Mouse (Mus musculus) R1 (cell line): ENCODE results near the gene Hist1h2ab.
"Not testable (repeated sequence)": the region's sequence is repeated elsewhere in the genome, so short reads cannot be mapped to it uniquely, and the experiment has no call there.

ENCODE experiments used
- DNase-seq: peaks from one replicate; pipeline ENCODE4 v3.0.0-alpha.2; 2018; ENCODE audit warnings: low read depth, low spot score

The Hist1h2ab gene

DNA sequence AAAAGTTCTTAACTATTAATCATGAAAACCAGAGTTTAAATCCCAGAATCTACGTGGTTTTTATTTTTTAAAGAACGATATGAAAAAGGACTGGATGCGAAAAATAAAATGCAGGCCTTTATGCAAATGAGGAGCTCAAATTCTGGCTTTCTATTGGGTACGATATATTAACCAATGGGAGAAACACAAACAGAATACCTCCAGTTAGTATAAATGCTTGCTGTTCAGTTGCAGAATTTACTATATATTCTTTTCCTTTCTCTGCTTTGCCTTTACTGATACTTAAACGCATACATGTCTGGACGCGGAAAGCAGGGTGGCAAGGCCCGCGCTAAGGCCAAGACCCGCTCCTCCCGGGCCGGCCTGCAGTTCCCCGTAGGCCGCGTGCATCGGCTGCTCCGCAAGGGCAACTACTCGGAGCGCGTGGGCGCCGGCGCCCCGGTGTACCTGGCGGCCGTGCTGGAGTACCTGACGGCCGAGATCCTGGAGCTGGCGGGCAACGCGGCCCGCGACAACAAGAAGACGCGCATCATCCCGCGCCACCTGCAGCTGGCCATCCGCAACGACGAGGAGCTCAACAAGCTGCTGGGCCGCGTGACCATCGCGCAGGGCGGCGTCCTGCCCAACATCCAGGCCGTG, at the start of gene Hist1h2ab:
TSS of gene Hist1h2ab (plus strand) at position 288 of the 639 bp plus-strand sequence.
- peak; percentile 90 for DNase-seq

DNA sequence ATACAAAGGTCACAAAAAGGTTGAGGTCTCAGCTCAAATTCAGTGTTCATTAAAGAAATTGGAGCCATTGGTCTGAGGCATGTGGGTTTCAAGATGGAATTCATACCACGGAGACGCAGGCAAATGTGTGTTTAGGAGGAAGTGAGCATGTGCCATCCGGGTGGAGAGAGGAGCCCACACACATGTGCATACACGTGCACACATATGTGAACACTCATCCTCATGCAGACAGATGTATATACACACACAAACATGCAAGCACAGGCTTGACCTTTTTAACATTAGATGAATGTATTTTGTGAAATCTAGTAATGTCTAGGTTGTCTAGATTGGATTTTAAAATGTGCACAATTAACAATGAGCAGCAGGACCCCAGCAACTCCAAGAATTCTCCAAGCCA, 48.7 kb upstream of the Hist1h2ab start:
- no peak for DNase-seq

DNA sequence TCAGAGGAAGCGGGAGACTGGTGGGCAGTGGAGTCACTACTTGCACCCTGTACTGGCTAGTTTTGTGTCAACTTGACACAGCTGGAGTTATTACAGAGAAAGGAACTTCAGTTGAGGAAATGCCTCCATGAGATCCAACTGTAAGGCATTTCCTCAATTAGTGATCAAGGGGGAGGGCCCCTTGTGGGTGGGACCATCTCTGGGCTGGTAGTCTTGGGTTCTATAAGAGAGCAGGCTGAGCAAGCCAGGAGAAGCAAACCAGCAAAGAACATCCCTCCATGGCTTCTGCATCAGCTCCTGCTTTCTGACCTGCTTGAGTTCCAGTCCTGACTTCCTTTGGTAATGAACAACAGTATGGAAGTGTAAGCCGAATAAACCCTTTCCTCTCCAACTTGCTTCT, 48.1 kb upstream of the Hist1h2ab start:
- DNase-seq: not testable (repeated sequence)

DNA sequence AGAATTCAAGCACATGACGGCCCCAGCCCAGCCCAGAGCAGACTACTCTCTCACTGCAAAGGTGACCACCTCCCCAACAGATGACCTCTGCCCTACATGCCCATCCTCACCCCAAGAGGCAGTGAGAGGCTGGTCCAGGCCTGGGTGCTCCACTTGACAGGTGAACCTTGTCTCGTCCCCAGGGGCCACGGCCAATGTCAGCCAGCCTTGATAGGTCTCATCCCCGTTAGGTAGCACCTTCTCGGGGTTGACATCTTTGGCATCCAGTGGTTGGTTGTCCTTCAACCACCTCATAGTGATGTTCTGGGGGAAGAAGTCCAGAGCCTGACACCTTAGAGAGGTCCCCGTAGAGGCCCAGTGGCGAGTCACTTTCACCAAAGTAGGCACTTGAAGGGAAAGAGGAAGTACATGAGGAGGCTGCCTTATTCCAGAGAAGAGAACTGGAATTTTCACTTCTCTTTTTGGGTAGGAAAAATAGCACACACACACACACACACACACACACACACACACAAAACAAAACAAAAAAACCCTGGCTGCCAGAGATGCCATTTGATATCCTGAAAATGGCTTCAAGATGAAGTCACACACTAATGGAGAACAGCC, 45.1 kb upstream of the Hist1h2ab start:
- no peak for DNase-seq

DNA sequence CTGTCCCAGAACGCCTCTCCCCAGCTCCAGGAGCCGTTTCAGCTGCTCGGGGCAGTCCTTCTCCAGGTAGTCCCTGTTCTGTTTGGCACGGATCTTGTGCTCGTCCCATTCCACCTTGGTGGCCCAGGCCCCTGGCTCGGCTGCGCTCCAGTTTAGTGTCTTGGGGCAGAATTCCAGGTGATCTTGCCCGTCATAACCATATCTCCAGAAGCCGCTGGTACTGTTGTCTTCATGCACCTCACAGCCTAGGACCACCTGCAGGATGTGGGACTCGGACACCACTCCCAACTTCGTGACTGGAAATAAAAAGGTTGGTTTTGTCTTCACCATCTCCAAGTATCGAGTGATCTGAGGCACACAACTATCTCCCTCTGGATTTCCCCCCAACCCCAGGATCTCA, 44.2 kb upstream of the Hist1h2ab start:
- no peak for DNase-seq

DNA sequence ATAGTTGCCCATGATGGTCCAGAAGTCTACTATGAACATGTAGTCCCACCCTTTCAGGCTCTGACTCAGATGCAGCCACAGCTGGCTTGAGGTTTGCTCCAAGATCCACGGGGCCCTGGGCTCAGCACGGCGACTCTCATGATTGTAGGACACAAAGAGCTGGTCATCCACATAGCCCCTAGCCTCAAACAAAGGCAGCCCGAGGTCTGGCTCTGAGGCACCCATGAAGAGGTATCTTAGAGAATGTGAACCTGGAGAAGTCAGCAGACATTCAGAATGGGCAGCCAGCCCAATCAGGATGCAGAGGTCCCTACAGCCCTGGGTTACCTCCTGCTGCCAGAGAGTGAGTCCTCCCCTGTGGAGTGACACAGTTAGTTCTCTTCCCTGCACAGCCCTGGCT, 42.9 kb upstream of the Hist1h2ab start:
- no peak for DNase-seq

DNA sequence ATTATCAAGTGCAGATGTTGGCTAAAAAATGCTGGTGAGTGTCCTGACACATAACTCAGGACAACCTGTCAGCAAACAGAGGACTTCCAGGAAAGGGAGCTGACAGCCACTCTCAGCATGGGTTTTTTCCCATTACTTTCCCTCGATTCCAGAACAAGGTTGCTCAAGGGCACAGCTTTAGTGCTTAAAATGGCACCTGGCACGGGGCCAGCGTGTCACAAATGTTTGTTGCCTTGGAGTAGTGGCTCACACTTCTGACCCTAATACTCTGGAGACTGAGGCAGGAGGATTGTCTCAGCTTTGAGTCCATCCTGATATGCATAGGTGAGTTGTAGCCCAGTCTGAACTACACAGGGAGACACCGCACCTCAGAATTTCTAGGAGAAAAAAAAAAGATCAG, 42.3 kb upstream of the Hist1h2ab start:
- DNase-seq: no peak

DNA sequence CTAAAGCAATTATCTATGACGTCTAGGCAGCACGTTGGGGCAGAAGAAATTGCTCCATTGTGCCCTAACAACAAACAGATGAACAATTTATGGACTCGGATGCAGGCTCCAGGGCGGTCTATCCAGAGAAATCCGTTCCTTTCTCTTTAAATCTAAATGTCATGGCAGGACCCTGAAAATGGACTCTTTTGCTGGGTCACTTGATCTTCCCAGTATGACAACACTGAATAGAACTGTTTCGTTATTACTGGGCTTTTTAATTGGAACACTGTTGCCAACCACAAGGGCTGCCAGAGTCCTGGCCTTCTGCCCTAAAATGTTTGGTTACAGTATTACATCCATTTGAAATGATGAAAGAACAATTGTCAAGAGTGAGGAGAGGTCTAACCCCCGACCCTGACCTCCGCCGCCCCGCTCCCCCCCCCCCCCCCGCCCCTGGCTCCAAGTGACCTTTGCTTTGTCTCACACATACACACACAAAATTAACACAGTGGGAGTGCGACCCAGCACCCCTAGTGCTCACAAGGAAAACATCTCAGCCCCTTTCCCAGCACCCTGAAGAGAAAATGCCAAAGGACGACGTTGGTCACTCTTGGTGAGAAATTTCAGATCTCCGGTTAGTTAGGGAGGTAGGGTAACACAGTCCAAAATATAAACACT, 41.1 kb upstream of the Hist1h2ab start:
- no peak for DNase-seq

DNA sequence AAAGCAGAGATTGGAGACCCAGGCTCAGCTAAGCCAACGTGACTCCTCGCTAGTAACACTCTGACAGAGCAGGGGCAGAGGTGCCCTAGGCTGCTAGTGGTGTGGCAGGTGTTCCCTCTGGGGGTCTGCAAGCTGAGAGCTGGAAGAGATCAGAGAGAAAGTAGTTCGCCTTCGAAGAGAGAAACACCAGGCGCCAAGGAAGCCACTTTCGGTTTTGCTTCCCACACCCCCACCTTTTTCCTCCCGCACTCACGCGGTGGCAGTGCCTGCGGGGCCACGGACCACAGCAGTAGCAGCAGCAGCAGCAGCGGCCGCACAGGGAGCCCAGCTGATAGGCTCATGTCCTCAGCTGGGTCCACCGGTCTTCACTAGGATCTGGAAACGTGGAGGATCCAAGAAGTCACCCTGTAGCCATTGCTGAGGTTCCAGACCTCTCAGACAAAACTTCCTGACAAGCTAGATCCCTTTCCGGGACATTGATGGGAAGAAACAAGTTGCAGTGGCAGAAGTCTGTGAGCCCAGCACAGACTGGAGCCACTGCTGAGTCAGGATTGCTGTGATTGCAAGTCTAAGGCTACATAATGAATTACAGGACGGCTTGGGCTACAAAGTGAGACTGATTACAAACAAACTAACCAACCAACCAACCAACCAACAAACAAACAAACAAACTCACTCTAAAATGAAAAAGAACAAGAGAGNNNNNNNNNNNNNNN, 40.4 kb upstream of the Hist1h2ab start, which contains the start of gene Hfe:
TSS of gene Hfe (minus strand) at position 481 of the 716 bp plus-strand sequence.
- DNase-seq: peak; percentile 43

DNA sequence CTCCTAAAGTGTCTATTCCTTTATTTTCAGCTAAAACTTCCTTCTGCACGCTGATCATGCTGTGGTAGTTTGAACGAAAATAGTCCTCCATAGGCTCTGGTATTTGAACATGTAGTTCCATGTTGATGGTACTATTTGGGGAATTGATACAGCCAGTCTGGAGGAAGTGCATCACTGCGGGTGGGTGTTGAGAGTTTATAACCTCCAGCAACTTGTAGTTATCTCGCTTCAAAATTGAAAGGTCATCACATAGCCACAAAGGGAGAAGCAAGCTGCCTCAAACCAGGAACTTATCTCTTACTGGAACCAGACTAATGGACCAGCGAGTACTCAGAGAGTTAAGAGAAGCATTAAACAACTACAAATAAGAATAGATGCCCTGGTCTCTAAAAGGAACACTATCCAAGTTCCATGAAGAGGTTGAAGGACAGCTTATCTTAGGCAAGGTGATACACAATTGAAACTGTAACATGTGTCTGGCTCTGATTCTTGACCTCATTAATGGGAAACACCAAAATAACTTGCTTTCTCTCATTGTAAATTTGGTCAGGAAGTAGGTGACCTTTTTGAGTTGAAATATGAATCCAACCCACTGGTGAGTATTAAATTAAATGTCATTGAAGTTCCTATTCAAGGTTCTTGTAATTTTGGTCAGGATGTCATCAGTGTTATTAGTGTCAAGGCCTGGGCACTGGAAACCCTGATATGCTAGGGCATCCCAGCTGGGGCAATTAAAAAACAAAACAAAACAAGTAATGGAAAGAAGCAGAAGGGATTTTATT, 34.5 kb upstream of the Hist1h2ab start:
- DNase-seq: no peak

DNA sequence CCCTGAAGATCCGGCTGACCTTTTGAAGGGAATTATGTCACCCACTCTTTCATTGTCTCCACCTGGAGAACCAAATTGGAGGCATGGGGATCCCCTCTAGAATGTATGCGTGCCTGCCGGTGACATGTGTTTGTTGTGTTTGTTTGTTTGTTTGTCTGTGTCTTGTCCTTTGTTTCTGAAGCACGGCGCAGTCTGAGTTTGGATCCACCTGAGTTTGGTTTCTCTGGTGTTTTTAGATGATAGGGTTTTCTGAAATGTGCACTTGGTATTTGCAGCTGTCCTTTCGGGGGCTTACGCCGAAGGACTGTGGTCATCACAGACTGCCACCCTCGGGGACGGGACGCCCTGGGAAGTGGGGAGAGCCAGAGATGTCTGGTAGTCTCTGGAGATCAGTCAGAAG, 33.8 kb upstream of the Hist1h2ab start:
- no peak for DNase-seq

DNA sequence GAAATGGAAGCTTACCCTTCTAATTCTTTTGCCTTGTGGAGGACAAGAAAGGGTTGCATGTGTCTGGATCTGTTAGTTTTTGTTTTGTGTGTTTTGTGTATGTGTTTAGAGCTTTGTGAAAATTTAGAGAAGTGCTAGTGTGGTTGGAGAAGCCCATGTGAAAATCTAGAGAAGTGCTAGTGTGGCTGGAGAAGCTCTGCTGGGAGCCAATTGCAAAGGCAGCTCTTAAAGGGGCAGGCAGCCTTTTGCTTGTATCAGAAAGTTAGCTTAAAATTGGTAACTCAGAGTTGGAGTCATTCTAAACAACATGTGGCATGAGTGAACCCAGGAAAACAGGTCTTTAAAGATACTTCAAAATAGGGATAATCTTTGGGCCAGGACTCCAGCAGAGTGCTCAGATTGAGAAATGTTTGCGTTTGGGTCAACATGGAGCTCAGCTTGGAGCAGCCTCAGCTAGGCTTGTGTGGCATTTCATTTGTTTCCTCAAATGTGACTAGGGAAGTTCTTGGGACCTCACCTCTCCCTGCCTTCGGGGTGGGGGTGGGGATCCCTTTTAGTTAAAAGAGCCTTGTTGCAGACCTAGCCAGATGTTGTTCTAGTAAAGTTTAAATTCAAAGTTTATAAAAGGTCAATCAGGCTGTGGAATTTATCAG, 33.2 kb upstream of the Hist1h2ab start:
- DNase-seq: not testable (repeated sequence)

DNA sequence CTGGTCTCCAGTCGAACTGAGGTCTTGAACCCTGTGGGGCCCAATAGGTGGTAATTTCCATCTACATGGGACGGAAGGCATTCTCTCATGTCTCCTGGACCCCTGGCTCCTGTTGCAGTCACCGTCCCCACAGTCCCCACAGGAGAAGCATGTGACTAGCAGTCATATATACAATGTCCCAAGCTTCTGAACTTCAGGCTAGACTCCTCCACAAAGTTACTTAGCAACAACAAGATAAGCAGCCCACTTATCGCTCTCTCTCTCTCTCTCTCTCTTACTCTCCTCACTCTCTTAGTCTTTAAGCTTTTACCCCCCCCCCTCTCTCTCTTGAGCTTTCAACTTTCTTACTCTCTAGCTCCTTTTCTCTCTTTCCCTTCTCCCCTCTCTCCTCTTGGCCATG, 26.7 kb upstream of the Hist1h2ab start:
- DNase-seq: no peak

DNA sequence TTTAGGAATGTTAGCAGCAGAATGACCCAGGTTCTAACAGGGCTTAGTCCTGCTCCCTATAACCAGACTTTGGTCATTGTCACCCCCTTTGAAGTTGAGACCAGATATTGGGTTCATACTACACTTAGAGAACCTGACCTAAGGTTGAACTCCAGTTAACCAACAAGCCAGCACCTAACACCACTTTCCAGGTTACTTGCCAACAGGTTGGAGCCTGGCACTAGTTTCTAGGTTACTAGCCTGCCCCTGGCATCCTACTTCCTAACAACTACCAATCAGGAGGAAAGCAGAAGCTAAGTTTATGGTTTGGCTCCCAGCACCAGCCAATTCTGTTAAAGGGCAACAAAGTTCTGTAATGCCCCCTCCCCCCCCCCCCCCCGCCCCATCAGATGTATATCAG, 25.7 kb upstream of the Hist1h2ab start:
- DNase-seq: no peak

DNA sequence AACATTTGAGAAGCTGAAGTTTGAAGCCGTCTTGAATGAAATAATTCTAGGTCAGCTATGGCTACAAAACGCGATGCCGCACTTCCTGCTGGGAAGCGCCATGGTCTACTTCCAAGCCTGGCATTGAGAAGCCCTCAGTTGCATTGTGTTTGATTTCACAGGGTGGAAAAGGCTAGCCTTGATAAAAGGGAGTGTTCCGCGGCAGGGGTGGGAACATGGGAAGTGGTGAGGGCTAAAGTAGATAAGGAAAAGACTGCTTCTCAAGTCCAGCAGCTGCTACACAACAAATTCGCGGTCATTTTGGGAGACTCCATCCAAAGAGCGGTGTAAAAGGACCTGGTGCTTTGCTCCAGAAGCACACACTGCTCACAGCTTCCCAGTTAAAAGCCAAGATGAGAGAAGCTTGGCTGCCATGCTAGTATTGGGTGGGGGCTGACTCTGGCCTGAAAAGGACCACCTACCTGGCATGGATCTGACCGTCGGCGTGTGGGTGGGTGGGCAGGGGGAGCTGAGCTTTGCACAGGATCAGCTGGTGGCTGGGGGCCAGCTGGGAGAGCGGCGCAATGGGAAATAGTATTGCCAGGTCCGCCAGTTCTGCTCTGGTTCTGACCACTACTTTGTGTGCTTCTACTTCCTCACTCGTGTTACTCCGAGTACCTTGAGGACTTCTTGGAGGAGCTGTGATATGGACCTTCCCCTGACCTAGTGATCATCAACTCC, 22.3 kb upstream of the Hist1h2ab start:
- DNase-seq: no peak

DNA sequence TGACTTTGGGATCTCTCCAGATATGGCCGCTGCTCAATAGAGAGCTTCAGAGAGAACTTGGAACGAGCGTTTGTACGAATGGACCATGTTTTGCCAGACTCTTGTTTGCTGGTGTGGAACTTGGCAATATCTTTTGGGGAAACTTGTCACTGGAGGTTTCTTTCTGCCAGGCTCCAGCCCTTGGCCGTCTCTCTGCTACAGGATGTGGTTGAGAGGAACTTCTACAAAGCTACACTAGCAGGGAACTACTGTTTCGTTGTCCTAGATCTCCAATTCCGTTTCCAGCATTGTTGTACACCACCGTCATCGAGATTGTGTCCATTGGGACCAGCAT, 21.8 kb upstream of the Hist1h2ab start:
- no peak for DNase-seq

DNA sequence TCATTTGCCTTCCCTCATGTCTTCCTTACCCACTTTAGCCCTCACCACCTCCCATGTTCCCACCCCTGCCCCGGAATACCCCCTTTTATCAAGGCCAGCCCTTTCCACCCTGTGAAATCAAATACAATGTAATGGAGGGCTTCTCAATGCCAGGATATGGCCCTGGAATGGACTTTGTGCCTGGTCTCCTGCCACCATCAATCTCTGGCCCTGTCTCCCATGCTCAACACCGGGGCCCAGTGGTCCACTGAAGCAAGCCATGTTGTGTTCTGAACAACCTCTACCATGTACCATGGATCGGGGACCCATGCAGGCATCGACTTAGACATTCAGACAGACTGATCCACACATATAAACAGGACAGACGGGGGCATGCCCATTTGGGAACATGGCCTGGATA, 21.2 kb upstream of the Hist1h2ab start:
- no peak for DNase-seq

DNA sequence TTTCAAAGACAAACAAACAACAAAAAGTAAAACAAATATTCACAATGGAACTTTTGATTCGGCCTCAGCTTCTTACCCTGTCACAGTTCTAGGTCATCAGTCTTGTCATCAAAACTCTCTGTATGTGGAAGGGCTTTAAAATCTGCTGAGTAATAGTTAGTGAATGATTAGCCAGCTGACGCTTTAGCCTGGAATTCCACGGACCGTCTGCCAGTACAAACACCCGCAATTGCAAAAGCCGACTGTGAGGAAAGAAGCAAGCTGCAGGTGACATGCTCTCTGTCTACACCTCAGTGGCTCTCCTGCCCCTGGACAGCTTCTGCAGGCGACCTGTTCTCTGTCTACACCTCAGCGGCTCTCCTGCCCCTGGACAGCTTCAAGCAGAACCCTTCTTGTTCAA, 20.4 kb upstream of the Hist1h2ab start:
- DNase-seq: no peak

DNA sequence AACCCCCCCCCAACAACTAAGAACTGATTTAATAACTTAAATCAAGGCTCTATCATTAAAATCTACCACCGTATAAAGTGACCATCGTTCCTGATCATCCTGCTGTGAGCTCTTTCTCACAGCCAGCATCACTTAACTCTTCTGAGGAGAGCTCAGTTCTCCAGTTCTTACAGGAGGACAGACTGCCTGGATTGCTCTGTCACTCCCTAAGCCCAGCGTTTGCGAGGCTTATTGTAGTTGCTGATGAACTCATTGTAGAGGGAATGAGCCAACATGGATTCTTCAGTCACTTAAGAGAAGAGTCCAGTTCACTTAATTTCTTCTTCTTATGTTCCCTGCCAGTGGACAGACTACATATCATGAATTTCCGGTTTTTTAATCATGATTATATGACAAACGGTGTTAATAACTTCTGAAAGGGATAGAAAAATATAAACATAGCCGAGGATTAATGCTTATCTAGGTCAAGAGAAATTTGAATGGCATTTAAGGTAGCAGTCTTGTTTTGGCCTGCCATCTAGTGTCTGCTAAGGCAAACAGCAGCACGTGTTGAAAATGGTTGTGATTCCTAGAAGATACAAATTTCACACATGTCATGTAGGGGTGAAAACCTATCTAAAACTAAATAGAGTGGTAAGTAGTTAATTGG, 18.6 kb upstream of the Hist1h2ab start:
- peak; percentile 51 for DNase-seq

DNA sequence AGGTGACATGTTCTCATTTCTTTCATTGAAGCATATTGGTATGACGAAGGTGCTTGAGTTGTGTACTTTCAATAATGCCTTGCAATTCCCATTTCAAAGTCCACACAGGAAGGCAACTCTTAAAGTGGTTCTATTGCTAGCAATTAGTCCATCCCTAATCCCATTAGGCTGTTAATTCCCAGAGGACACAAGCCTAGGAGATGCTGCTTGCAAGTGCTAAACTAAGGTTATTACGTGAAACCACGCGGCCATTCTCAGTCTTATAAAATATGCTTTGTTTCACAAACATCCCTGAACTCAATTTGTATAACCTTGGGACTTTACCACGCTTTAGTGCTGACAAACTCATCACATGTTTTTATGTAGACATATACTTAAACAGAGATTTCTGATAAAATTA, 13.8 kb upstream of the Hist1h2ab start:
- DNase-seq: no peak
